Mouse (Mus musculus) CH12.LX (cell line): Measurements from ENCODE around the gene Wee2. TPM values are rescaled to one million over a fixed set of nuclear protein-coding genes. Genes with fewer than 3 reads are reported as not detected.

Experiments
- DNase-seq: peaks from one replicate; pipeline ENCODE4 v3.0.0-alpha.2; 2013; ENCODE audit errors: extremely low read depth
- H3K27ac ChIP-seq: 2 replicates; pipeline ENCODE4 v1.5.1; 2012; ENCODE audit warnings: low read depth, mild to moderate bottlenecking, control low read depth, moderate library complexity; ENCODE audit not compliant: insufficient read depth
- H3K27me3 ChIP-seq: replicated peaks from 2 replicates; pipeline ENCODE3; 2012; ENCODE audit warnings: inconsistent platforms
- H3K36me3 ChIP-seq, 2 experiments: replicated peaks in 1 of 2; 2 replicates each; pipeline versions ENCODE3 to v1.6.1; 2012; ENCODE audit warnings: inconsistent platforms in 1 of 2, low read length in 1 of 2, mild to moderate bottlenecking in 1 of 2, mixed read lengths in 1 of 2, moderate library complexity in 1 of 2; ENCODE audit not compliant: control insufficient read depth in 1 of 2, insufficient read depth in 1 of 2
- H3K4me1 ChIP-seq, 2 experiments: 2 replicates each; pipeline ENCODE4 v1.6.1; 2012; ENCODE audit warnings: inconsistent platforms in 1 of 2, moderate library complexity in 1 of 2; ENCODE audit not compliant: insufficient read depth in 2 of 2, control insufficient read depth in 1 of 2
- H3K4me2 ChIP-seq: 2 replicates; pipeline ENCODE4 v1.6.1; 2012; ENCODE audit warnings: low read depth, mild to moderate bottlenecking, control low read depth; ENCODE audit not compliant: poor library complexity, insufficient read depth, severe bottlenecking
- H3K4me3 ChIP-seq, 3 experiments: fragments of 150-350 bp in 1 of 3; sonication (generic) in 1 of 3; replicated peaks in 1 of 3; 2 replicates each; pipeline versions ENCODE3 to v1.5.1; 2011 to 2012; ENCODE audit warnings: low read depth in 2 of 3, low read length in 2 of 3, mild to moderate bottlenecking in 2 of 3, moderate library complexity in 2 of 3, control low read depth in 1 of 3, improper control_type of control experiment in 1 of 3, inconsistent platforms in 1 of 3, mixed read lengths in 1 of 3; ENCODE audit not compliant: poor library complexity in 1 of 3
- H3K79me2 ChIP-seq: replicated peaks from 2 replicates; pipeline ENCODE4 v1.6.1; 2012; ENCODE audit warnings: mild to moderate bottlenecking, moderate library complexity; ENCODE audit not compliant: control insufficient read depth, poor library complexity, insufficient read depth, severe bottlenecking; ENCODE audit errors: extremely low read depth
- H3K9ac ChIP-seq: 2 replicates; pipeline ENCODE4 v1.6.1; 2012; ENCODE audit warnings: low read depth, mild to moderate bottlenecking, control low read depth, moderate library complexity; ENCODE audit not compliant: insufficient read depth
- H3K9me3 ChIP-seq: replicated peaks from 2 replicates; pipeline ENCODE3; 2012; ENCODE audit warnings: low read length, inconsistent platforms, mixed read lengths
- BHLHE40 ChIP-seq: IDR thresholded peaks from 2 replicates; pipeline ENCODE4 v1.6.1; 2011; ENCODE audit warnings: mild to moderate bottlenecking, low read depth, low read length, improper control_type of control experiment
- CHD1 ChIP-seq: IDR thresholded peaks from 2 replicates; pipeline ENCODE4 v1.6.1; 2012; ENCODE audit warnings: low read depth, low read length, improper control_type of control experiment, inconsistent platforms
- CHD2 ChIP-seq: IDR thresholded peaks from 2 replicates; pipeline ENCODE4 v1.6.1; 2011; ENCODE audit warnings: low read length, improper control_type of control experiment
- CTCF ChIP-seq, 2 experiments: IDR thresholded peaks in 1 of 2; conservative IDR thresholded peaks in 1 of 2; 2 replicates each; pipeline ENCODE4 v1.5.1; 2011 to 2012; ENCODE audit warnings: low read depth in 2 of 2, low read length in 2 of 2, improper control_type of control experiment in 1 of 2, inconsistent platforms in 1 of 2, mild to moderate bottlenecking in 1 of 2, moderate library complexity in 1 of 2
- EP300 ChIP-seq: IDR thresholded peaks from 2 replicates; pipeline ENCODE4 v1.6.1; 2011; ENCODE audit warnings: low read length, improper control_type of control experiment
- GABPA ChIP-seq: IDR thresholded peaks from 2 replicates; pipeline ENCODE4 v1.6.1; 2012; ENCODE audit warnings: low read depth, low read length, improper control_type of control experiment, inconsistent platforms; ENCODE audit not compliant: insufficient replicate concordance
- IRF4 ChIP-seq: IDR thresholded peaks from 2 replicates; pipeline ENCODE4 v1.6.1; 2014; ENCODE audit warnings: low read depth, mild to moderate bottlenecking, inconsistent platforms, low read length, improper control_type of control experiment
- JUN ChIP-seq: IDR thresholded peaks from 2 replicates; pipeline ENCODE4 v1.6.1; 2011; ENCODE audit warnings: low read depth, mild to moderate bottlenecking, low read length, improper control_type of control experiment, moderate library complexity; ENCODE audit not compliant: insufficient read depth
- KAT2A ChIP-seq: IDR thresholded peaks from 2 replicates; pipeline ENCODE4 v1.6.1; 2012; ENCODE audit warnings: low read length, improper control_type of control experiment, inconsistent platforms; ENCODE audit not compliant: insufficient replicate concordance
- MAX ChIP-seq: IDR thresholded peaks from 2 replicates; pipeline ENCODE4 v1.6.1; 2011; ENCODE audit warnings: low read length, improper control_type of control experiment
- MXI1 ChIP-seq: IDR thresholded peaks from 2 replicates; pipeline ENCODE4 v1.6.1; 2011; ENCODE audit warnings: mild to moderate bottlenecking, low read depth, low read length, improper control_type of control experiment
- NELFE ChIP-seq: IDR thresholded peaks from 2 replicates; pipeline ENCODE4 v1.6.1; 2011; ENCODE audit warnings: low read depth, low read length, improper control_type of control experiment
- NRF1 ChIP-seq: IDR thresholded peaks from 2 replicates; pipeline ENCODE4 v1.6.1; 2014; ENCODE audit warnings: low read depth, mild to moderate bottlenecking, inconsistent platforms, low read length, improper control_type of control experiment, moderate library complexity
- PAX5 ChIP-seq: IDR thresholded peaks from 2 replicates; pipeline ENCODE4 v1.6.1; 2012; ENCODE audit warnings: low read length, inconsistent platforms, mixed read lengths
- RAD21 ChIP-seq: IDR thresholded peaks from 2 replicates; pipeline ENCODE4 v1.6.1; 2011; ENCODE audit warnings: low read depth, mild to moderate bottlenecking, low read length, improper control_type of control experiment, moderate library complexity
- RCOR1 ChIP-seq: conservative IDR thresholded peaks from 2 replicates; pipeline ENCODE4 v1.6.1; 2012; ENCODE audit warnings: low read depth, mild to moderate bottlenecking, inconsistent platforms, low read length, improper control_type of control experiment
- SIN3A ChIP-seq: IDR thresholded peaks from 2 replicates; pipeline ENCODE4 v1.6.1; 2012; ENCODE audit warnings: low read length, improper control_type of control experiment, inconsistent platforms
- SMC3 ChIP-seq: IDR thresholded peaks from 2 replicates; pipeline ENCODE4 v1.6.1; 2011; ENCODE audit warnings: low read depth, low read length, improper control_type of control experiment
- TCF12 ChIP-seq: IDR thresholded peaks from 2 replicates; pipeline ENCODE4 v1.6.1; 2014; ENCODE audit warnings: low read depth, mild to moderate bottlenecking, inconsistent platforms, low read length, improper control_type of control experiment
- USF2 ChIP-seq: conservative IDR thresholded peaks from 2 replicates; pipeline ENCODE4 v1.6.1; 2011; ENCODE audit warnings: low read depth, low read length, improper control_type of control experiment
- ZMIZ1 ChIP-seq: IDR thresholded peaks from 2 replicates; pipeline ENCODE4 v1.6.1; 2012; ENCODE audit warnings: low read depth, mild to moderate bottlenecking, inconsistent platforms, low read length, improper control_type of control experiment
- ZNF384 ChIP-seq: IDR thresholded peaks from 2 replicates; pipeline ENCODE4 v1.6.1; 2012; ENCODE audit warnings: low read depth, low read length, improper control_type of control experiment, inconsistent platforms
- dilution Hi-C: fragments of 300-500 bp; cut with MboI; formaldehyde crosslinking; loops from 2 replicates; pipeline ENCODE4 v1.14.3; 2020; ENCODE audit warnings: low sequenced_read_pairs; ENCODE audit not compliant: extremely low pct_unique_long_range_greater_than_20kb, extremely low pct_ligation_motif_present
- in situ Hi-C: fragments of 300-500 bp; cut with MboI; formaldehyde crosslinking; loops from 3 replicates; pipeline ENCODE4 v1.14.3; 2019; ENCODE audit warnings: low sequenced_read_pairs, low pct_ligation_motif_present, low pct_unique_long_range_greater_than_20kb, mixed read lengths
- polyA plus RNA-seq: library from polyadenylated mRNA; unstranded; fragments of >175 nt; gene quantifications from 2 replicates; pipeline ENCODE4 v1.2.1, GENCODE M21; 2012; ENCODE audit warnings: low read depth; ENCODE audit not compliant: insufficient read length
- total RNA-seq, 2 experiments: library from RNA; depleted of rRNA; stranded (reverse); fragments of 300-350 nt in 1 of 2; fragments of >200 nt in 1 of 2; gene quantifications; 2 replicates each; pipeline ENCODE4 v1.2.3; 2012 to 2014

Wee2 gene
- total and polyA plus RNA-seq, 3 experiments, result not detected

- in situ Hi-C loops, result no loop called here
- Histone ChIP-seq H3K27me3 (peaks cover 12% of the 10 kb centered on the region), H3K36me3 (no peaks in the 10 kb centered on the region), H3K27ac (no peak overlapping the region), H3K9me3 (no peaks in the 10 kb centered on the region), H3K79me2 (no peaks in the 10 kb centered on the region), H3K4me2 (no peak overlapping the region), H3K4me1 (peaks cover 0 to 1% of the 10 kb centered on the region in 2 experiments; a peak in 1 of 4 replicates), H3K4me3 (no peak overlapping the region), H3K9ac (no peak overlapping the region)
- TF ChIP-seq KAT2A, result no peak
- no peak for TF ChIP-seq RCOR1
- no peak for DNase-seq
- dilution Hi-C loops, result no loop called here
Observed at GRCm38 (mm10) chr6:40441276-40441675, 2.4 kb downstream of the Wee2 start.

- dilution Hi-C loops, result no loop called here
- Histone ChIP-seq H3K4me2 (no peak overlapping the region), H3K9ac (no peak overlapping the region), H3K4me3 (no peak overlapping the region), H3K4me1 (no peaks in the 10 kb centered on the region), H3K79me2 (no peaks in the 10 kb centered on the region), H3K9me3 (no peaks in the 10 kb centered on the region), H3K36me3 (no peaks in the 10 kb centered on the region), H3K27me3 (peaks cover 15% of the 10 kb centered on the region), H3K27ac (no peak overlapping the region)
- no peak for DNase-seq
- in situ Hi-C loops, result no loop called here
- TF ChIP-seq CTCF (conservative IDR thresholded peaks at IDR 0.05 in 1 of 2, IDR thresholded peaks at IDR 0.05 in 1 of 2; ENCODE audit: low read depth in 2 of 2, low read length in 2 of 2), result peak; percentile 18 to 53; a peak in 2 of 4 replicates
- peak; percentile 28; the same call in 1 of the 2 replicates for TF ChIP-seq SMC3
- TF ChIP-seq TCF12, result no peak
- no peak for TF ChIP-seq NELFE
- TF ChIP-seq JUN, result no peak
- peak; percentile 42 for TF ChIP-seq RAD21
Observed at GRCm38 (mm10) chr6:40441755-40442154, 2.9 kb downstream of the Wee2 start.

- peaks cover 8% of the 10 kb centered on the region for H3K27me3 ChIP-seq
- in situ Hi-C loops (no loop called here), dilution Hi-C loops (no loop called here)
- H3K36me3 ChIP-seq, result no peaks in the 10 kb centered on the region
- no peak overlapping the region for H3K9ac ChIP-seq
- DNase-seq, result no peak
- H3K27ac ChIP-seq, result no peak overlapping the region
- no peak overlapping the region for H3K4me2 ChIP-seq
- no peak overlapping the region for H3K4me3 ChIP-seq
- no peak for TF ChIP-seq MAX
- TF ChIP-seq TCF12, result no peak
- no peak for TF ChIP-seq EP300
- no peak for TF ChIP-seq ZNF384
- TF ChIP-seq CHD2, result no peak
- TF ChIP-seq GABPA, result no peak
- TF ChIP-seq NRF1, result no peak
- TF ChIP-seq USF2, result no peak
- TF ChIP-seq BHLHE40, result no peak
- TF ChIP-seq PAX5, result no peak
- TF ChIP-seq JUN, result no peak
- TF ChIP-seq CHD1, result no peak
- TF ChIP-seq SIN3A, result no peak
- no peak for TF ChIP-seq NELFE
- no peak for TF ChIP-seq MXI1
- TF ChIP-seq ZMIZ1, result no peak
- no peak for TF ChIP-seq IRF4
- no peak for TF ChIP-seq CTCF (conservative IDR thresholded peaks at IDR 0.05 in 1 of 2, IDR thresholded peaks at IDR 0.05 in 1 of 2; ENCODE audit: low read depth in 2 of 2, low read length in 2 of 2)
- no peaks in the 10 kb centered on the region for H3K9me3 ChIP-seq
- H3K79me2 ChIP-seq, result no peaks in the 10 kb centered on the region
- H3K4me1 ChIP-seq, result no peaks in the 10 kb centered on the region
Observed at GRCm38 (mm10) chr6:40443281-40443928, 4.5 kb downstream of the Wee2 start.
